Mouse (Mus musculus) bone marrow macrophage, adult 2 months (primary cell): ENCODE measurements at regions not wholly inside any gene's neighbourhood (a gene's known extent, or its start where the extent isn't known, plus 50 kb on each side); places are given as distances from the start of the nearest gene placed in this dataset.

ENCODE experiments used
- H3K27ac ChIP-seq: 2 replicates; pipeline ENCODE4 v1.5.1; 2012; ENCODE audit warnings: low read depth, low read length; ENCODE audit not compliant: insufficient read depth
- H3K4me1 ChIP-seq: 2 replicates; pipeline ENCODE4 v1.6.1; 2012; ENCODE audit warnings: low read length; ENCODE audit not compliant: control insufficient read depth, insufficient read depth
- H3K4me3 ChIP-seq: 2 replicates; pipeline ENCODE4 v1.5.1; 2012; ENCODE audit warnings: mild to moderate bottlenecking, low read length, moderate library complexity; ENCODE audit not compliant: insufficient read depth
- CTCF ChIP-seq: IDR thresholded peaks from 2 replicates; pipeline ENCODE4 v1.5.1; 2012; ENCODE audit warnings: low read depth, mild to moderate bottlenecking, low read length, moderate library complexity
- POLR2A ChIP-seq: IDR thresholded peaks from 2 replicates; pipeline ENCODE4 v1.6.1; 2012; ENCODE audit warnings: mild to moderate bottlenecking, low read depth, low read length, borderline replicate concordance

DNA sequence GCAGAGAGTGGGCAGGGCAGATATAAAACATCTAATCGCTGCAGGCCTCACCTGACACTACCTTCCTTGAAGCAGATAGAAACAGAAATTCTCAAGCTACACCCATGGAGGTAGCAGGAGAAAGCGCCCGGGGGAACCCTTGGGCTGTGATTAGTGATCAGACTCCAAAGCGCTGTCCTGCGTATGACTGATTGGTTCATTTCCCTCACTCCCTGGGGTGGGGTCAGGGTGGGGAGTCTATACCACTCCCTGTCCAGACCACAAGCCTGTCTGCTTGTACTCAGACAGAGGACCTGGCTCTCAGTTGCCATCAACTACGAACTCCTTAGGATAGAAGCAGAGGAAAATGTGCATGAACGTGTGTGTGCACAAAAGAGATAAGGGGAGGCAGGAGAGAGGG, 77.7 kb downstream of the Gm826 start:
- Histone ChIP-seq H3K27ac (no peak overlapping the region), H3K4me3 (no peak overlapping the region), H3K4me1 (peaks cover 5% of the 10 kb centered on the region)
- no peak for TF ChIP-seq POLR2A
- no peak for TF ChIP-seq CTCF

DNA sequence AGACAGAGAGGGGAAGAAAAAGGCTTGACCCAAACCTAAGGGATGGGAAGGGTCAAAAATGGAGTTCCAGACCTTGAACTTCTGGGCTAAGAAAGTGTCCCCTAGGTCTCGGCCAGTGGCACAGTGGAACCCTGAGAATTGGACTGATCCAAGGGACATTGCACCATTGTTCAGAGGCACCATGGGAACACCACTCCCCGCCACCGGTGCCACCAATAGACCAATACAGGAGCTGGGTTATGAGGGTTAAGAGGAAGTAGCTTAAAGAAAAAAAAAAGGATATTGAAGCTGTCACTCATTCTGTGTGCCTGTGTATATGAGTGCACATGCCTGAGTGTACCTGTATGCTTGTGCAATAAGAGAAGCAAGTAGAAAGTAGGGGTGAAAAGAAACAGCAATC, 83.7 kb downstream of the Gm826 start:
- Histone ChIP-seq H3K4me3 (no peak overlapping the region), H3K4me1 (peaks cover 19% of the 10 kb centered on the region), H3K27ac (no peak overlapping the region)
- TF ChIP-seq POLR2A (no peak), CTCF (no peak)

DNA sequence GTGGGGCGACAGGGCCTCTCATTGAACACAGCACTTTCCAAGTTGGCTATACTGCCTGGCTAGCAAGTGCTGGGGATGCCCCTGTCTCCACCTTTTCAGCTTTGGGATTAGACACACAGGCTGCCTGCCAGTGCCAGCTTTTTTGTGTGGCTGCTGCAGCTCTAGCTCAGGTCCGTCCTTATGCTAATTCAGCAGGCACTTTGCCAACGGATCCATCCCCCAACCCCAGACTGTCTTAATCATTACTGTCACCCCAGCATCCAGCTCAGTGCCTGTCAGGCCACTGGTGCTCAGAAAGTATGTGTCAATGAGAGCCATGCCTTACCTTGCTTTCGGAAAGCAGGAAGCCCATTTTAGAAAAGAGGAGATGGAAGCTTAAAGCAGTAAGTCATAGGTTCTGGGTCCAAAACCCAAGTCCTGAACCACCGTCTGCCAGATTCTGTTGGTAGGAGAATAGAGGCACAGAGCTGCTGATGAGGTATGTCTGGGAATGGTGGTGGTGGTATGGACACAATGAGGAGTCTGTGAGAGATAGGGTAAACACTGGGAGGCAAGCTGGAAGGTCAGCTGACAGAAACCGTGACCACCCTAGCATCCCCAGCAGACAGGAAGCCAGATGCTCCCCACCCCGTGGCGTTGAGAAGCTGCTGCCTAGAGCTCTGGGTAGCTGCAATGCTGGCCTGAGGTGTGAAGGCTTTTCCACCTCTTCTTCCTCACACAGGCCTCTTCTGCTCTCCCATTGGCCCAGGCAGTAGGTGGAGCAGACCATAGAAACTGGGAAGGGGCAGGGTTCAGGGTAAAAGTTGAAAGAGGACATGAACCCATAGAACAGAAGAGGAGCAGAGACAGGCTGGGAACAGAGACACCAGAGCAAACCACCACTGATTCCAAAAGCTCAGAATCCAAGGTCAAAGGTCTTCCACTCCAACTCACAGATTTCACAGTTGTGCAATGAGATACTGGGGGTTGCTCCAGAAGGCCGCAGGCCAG, 84.6 kb downstream of the Gm826 start:
- TF ChIP-seq POLR2A (no peak), CTCF (no peak)
- Histone ChIP-seq H3K27ac (no peak overlapping the region), H3K4me3 (no peak overlapping the region), H3K4me1 (peaks cover 19% of the 10 kb centered on the region)

DNA sequence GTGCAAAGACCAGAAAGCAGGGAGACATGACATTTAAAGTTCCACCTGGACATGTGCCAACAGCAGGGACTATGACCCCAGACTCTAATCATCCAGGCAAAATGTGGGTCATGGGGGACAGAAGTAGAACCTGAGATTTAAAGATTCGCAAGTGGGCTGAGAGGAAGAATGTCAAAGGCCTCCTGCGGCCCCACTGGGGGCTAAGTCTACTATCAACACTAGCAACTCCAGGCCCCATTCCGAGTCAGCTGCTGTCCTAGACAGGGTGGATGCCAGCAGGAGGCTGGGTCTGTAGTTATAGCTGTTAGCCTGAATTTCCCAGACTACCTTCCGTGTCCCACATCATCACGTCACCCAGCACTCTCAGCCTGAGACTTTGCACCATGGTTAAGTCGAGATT, 86.7 kb downstream of the Gm826 start:
- H3K4me3 ChIP-seq, result no peak overlapping the region
- H3K27ac ChIP-seq, result no peak overlapping the region
- no peak for TF ChIP-seq CTCF
- no peak for TF ChIP-seq POLR2A
- H3K4me1 ChIP-seq, result peaks cover 16% of the 10 kb centered on the region

DNA sequence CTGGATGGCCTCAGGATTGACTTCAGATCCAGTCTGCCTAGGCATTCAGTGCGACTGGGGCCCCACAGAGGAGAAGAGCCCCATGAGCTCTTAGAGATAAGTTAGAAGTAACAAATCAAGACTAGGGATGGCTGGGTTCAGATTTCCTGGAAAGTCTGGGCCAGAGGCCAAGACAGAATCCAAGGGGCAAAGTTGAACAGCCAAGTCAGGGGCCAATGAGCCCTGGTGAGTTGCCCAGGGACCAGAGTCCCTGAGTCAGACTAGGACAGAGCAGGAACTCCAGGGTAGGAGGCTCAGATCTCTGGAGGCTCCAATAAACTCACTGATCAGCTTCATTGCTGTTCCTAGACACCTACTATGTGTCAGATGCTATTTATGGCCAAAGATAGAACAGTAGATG, 87.6 kb downstream of the Gm826 start:
- peaks cover 14% of the 10 kb centered on the region for H3K4me1 ChIP-seq
- TF ChIP-seq POLR2A (no peak), CTCF (no peak)
- H3K27ac ChIP-seq, result no peak overlapping the region
- no peak overlapping the region for H3K4me3 ChIP-seq

DNA sequence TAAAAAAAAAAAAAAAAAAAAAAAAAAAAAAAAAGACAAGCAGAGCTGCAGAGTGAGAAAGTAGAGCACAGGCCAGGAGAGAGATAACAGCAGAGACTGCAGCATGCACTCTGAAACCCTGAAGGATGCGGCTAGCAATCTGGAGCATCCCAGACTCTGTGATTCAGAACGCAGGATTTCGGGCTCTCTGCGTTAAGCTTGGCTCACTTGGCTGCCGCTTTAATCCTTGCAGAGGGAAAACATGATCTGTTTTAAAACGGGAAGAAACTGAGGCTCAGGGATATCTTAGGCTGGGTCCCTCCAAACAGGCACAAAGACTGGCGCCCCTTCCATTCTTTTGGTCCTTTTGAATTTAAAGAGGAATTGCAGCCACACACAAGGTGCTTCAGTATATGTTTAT, 89.1 kb downstream of the Gm826 start:
- H3K4me3 ChIP-seq, result no peak overlapping the region
- TF ChIP-seq CTCF, result no peak
- TF ChIP-seq POLR2A, result no peak
- no peak overlapping the region for H3K27ac ChIP-seq
- peaks cover 6% of the 10 kb centered on the region for H3K4me1 ChIP-seq

DNA sequence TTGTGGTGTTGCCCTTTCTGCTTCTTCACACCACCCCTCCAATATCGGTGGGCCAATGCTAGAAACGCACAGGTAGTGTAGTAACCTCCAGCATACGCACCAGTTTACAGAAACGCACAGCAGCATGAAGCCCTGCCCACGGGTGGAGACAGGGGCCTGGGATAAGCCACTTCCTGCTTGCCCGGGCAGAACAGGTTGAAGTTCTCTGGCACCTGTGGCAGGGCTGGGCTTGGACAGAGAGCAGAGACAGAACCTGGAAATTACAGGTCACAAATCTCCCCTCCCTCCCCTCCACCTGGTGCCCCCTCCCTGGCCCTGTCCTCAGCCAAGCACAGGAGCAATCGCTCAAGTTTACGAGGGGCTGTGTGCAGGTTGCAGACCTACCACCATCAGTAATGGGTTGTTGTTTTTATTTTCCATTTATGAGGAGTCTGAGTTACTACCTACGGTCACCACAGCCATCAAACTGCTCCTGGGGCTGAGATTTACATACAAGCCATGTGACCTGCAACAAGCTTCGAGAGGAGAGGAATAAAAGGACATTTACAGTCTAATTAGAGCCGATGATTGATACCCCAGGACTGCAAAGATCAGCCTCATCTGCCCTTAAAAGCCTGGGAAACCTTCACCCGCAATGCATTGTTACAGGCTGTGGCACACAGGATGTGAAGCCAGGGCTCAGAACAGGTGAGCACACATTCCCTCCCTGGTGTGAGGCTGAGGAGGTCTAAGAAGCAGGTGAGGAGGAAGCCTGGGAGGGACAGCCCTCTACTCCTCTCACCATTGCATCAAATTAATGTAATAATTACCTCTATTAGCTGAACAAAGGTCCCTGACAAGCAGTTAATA, 93.2 kb downstream of the Gm826 start:
- peaks cover 25% of the 10 kb centered on the region for H3K4me1 ChIP-seq
- H3K27ac ChIP-seq, result no peak overlapping the region
- TF ChIP-seq CTCF (no peak), POLR2A (no peak)
- H3K4me3 ChIP-seq, result no peak overlapping the region

DNA sequence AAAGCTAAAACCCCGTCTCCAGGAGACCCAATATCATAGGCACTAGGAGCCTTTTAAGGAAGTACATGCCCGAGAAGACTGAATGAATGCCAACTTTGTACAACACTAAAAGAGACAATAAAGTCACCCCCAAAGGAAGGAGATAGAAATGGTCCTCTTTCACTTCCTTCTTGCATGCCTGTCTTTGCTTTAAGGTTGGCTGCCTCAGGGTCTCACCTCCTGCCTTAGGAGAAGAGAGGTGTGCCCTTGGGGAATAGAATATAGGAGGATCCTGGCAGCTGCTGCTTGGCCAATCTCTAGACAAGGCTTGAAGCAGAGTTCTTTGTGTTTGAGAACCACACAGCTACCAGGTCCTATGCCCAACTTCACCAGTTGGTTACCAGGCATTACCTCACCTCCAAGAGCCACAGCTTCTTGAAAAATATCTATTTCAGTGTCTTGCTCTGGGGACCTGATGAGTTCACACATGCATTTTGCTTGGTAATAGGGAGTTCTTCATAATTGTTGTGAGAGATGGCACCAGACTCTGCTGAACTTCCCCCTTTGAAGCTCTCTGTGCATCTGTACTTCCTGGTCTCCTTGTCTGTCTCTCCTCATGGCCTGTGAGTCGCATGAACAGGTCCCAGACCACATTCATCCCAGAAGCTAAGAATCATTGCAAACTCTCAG, 96.4 kb downstream of the Gm826 start:
- H3K4me1 ChIP-seq, result peaks cover 25% of the 10 kb centered on the region
- peak overlapping the region; percentile 14; the same call in 1 of the 2 replicates for H3K4me3 ChIP-seq
- H3K27ac ChIP-seq, result peak overlapping the region; percentile 95
- no peak for TF ChIP-seq POLR2A
- TF ChIP-seq CTCF, result no peak

DNA sequence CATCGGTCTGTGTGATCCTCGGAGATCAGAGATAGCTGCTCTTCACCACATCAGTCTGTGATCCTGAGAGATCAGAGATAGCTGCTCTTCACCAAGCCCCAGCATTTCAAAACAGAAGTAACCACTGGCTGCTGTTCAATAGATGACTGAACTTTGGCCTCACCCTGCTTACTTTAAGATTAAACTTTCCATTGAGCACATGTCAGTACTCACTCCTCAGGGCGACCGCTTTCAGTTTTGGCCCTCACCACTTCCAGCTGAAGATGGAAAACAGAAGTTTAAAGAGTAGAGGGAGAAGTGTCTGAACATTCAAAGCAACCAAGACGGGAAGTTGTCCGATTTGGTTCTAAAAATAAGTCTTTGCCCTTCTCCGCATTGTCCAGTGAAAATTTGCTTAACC, 97.2 kb downstream of the Gm826 start:
- no peak for TF ChIP-seq POLR2A
- no peak for TF ChIP-seq CTCF
- Histone ChIP-seq H3K27ac (peak overlapping the region; percentile 95), H3K4me3 (peak overlapping the region; percentile 14; the same call in 1 of the 2 replicates)

DNA sequence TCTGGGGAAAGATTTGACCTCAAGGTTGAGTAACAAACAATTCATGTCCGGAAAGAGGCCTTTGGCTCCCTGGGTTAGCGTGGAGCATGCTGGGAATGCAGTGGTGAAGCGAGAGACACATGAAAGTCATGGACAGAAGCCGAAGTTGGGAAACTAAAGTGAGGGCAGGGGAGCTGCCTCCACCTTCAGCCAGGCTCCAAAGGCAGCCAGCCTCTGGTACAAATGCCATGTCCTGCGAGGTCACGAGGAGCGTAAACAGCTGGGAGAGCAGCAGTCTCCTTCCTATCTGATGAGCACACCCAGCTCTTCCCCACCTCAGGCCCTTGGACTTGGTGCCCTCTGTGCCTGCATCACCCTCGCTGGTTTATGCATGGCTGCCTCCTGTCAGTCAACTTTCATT, 103.2 kb downstream of the Gm826 start:
- H3K27ac ChIP-seq, result no peak overlapping the region
- H3K4me3 ChIP-seq, result no peak overlapping the region
- TF ChIP-seq CTCF (no peak), POLR2A (no peak)
- H3K4me1 ChIP-seq, result peaks cover 11% of the 10 kb centered on the region

More for the DNA sequence above, 97.2 kb downstream of the Gm826 start:
- peaks cover 25% of the 10 kb centered on the region for H3K4me1 ChIP-seq
